Mouse (Mus musculus) kidney, postnatal 14 days (tissue): ENCODE measurements around the gene Amy2a5.
"Not testable (repeated sequence)": the region's sequence is repeated elsewhere in the genome, so short reads cannot be mapped to it uniquely, and the experiment has no call there.

ENCODE experiments used
- DNase-seq: peaks from one replicate; pipeline ENCODE4 v3.0.0; 2022; ENCODE audit warnings: mixed read lengths

Amy2a5 gene

DNA sequence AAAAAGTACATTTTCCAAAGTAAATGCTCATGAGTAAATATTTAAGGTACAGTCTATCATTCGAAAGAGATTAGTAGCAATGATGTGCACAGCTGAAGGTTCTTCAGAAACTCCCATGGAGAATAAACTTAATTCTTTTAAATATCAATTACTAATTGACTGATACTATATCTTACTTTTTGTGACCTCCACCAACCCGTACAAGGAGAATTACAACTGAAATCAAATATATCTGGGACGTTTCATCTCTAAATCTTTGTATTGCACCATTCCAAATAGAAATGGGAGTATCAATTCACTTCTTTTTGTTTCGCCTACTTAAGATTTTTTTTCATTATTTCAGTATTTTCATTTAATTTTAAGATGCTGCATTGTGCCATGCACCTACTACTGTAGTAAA, at the start of gene Amy2a5:
TSS of gene Amy2a5 (minus strand) at position 101 of the 400 bp plus-strand sequence.
- not testable (repeated sequence) for DNase-seq

DNA sequence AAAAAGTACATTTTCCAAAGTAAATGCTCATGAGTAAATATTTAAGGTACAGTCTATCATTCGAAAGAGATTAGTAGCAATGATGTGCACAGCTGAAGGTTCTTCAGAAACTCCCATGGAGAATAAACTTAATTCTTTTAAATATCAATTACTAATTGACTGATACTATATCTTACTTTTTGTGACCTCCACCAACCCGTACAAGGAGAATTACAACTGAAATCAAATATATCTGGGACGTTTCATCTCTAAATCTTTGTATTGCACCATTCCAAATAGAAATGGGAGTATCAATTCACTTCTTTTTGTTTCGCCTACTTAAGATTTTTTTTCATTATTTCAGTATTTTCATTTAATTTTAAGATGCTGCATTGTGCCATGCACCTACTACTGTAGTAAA, 32.7 kb upstream of the Amy2a5 start, which contains the start of gene Amy2a4:
TSS of gene Amy2a4 (minus strand) at position 101 of the 400 bp plus-strand sequence.
- not testable (repeated sequence) for DNase-seq

GRCm38 (mm10) chr3:113280285-113280684, 21.6 kb upstream of the Amy2a5 start:
- DNase-seq, result not testable (repeated sequence)

DNA sequence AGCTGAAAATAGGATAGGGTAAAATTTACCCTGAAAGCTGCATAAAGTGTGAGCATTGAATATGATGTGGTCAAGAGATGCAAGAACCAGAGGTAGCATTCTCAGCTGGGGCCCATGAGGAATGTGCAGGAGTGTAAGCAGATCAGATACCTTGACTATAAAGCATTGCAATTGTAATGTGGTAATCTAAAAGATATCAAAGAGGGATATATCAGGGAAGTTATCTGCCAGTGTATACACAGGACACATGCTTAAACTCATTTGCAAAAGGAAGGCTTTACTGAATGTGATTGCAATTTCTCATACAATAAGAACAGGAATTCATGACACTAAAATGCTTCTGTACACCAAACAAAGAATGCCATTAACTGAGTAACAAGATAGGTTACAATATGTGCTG, 20.9 kb upstream of the Amy2a5 start:
- DNase-seq, result not testable (repeated sequence)

- DNase-seq, result no peak
These were observed 31.5 kb downstream of the Amy2a5 start for GRCm38 (mm10) chr3:113227115-113227514.
